Mouse (Mus musculus): ENCODE measurements around the gene Snu13.

Snu13 gene

GRCm38 (mm10) chr15:82047080-82047883 lies at the start of gene Snu13:
TSS of gene Snu13 (minus strand) at chr15:82047598.
- peak; percentile 89 to 90 for DNase-seq (ENCODE audit: low spot score in 2 of 2)

GRCm38 (mm10) chr15:82091061-82091460 lies 43.7 kb upstream of the Snu13 start:
- no peak for DNase-seq (ENCODE audit: low spot score in 2 of 2)

GRCm38 (mm10) chr15:82087266-82087665 lies 39.9 kb upstream of the Snu13 start:
- no peak for DNase-seq (ENCODE audit: low spot score in 2 of 2)

- DNase-seq (ENCODE audit: low spot score in 2 of 2): no peak
These were observed 38.7 kb upstream of the Snu13 start for GRCm38 (mm10) chr15:82086131-82086530.

GRCm38 (mm10) chr15:82085606-82086005 lies 38.2 kb upstream of the Snu13 start:
- no peak for DNase-seq (ENCODE audit: low spot score in 2 of 2)

- DNase-seq (ENCODE audit: low spot score in 2 of 2): peak; percentile 34 to 40
These were observed 33.8 kb upstream of the Snu13 start for GRCm38 (mm10) chr15:82081161-82081560.

GRCm38 (mm10) chr15:82079883-82080282 lies 32.5 kb upstream of the Snu13 start:
- no peak for DNase-seq (ENCODE audit: low spot score in 2 of 2)

GRCm38 (mm10) chr15:82073490-82073889 lies 26.1 kb upstream of the Snu13 start:
- DNase-seq (ENCODE audit: low spot score in 2 of 2): no peak

GRCm38 (mm10) chr15:82071816-82072469 lies 24.5 kb upstream of the Snu13 start:
- DNase-seq (ENCODE audit: low spot score in 2 of 2): no peak

GRCm38 (mm10) chr15:82069898-82070297 lies 22.5 kb upstream of the Snu13 start, which contains the start of gene Mei1:
TSS of gene Mei1 (plus strand) at chr15:82069996.
- no peak for DNase-seq (ENCODE audit: low spot score in 2 of 2)

GRCm38 (mm10) chr15:82065511-82065910 lies 18.1 kb upstream of the Snu13 start:
- DNase-seq (ENCODE audit: low spot score in 2 of 2): peak; percentile 43 to 55

GRCm38 (mm10) chr15:82063909-82064308 lies 16.5 kb upstream of the Snu13 start:
- DNase-seq (ENCODE audit: low spot score in 2 of 2): no peak

- DNase-seq (ENCODE audit: low spot score in 2 of 2): no peak
These were observed 11.4 kb upstream of the Snu13 start, which contains the start of gene 4930407I10Rik for GRCm38 (mm10) chr15:82058719-82059201. TSS of gene 4930407I10Rik (plus strand) at chr15:82059151.

GRCm38 (mm10) chr15:82052544-82052943 lies 5.1 kb upstream of the Snu13 start:
- no peak for DNase-seq (ENCODE audit: low spot score in 2 of 2)

GRCm38 (mm10) chr15:82046246-82046891 lies 1.0 kb downstream of the Snu13 start:
- DNase-seq (ENCODE audit: low spot score in 2 of 2): no peak

GRCm38 (mm10) chr15:82044166-82044784 lies 3.1 kb downstream of the Snu13 start:
- DNase-seq (ENCODE audit: low spot score in 2 of 2): no peak

- DNase-seq (ENCODE audit: low spot score in 2 of 2): peak in 1 of 2 experiments; percentile 35
These were observed 6.7 kb downstream of the Snu13 start for GRCm38 (mm10) chr15:82040650-82041049.

GRCm38 (mm10) chr15:82035904-82036689 lies 11.3 kb downstream of the Snu13 start:
- DNase-seq (ENCODE audit: low spot score in 2 of 2): peak in 1 of 2 experiments; percentile 38

- no peak for DNase-seq (ENCODE audit: low spot score in 2 of 2)
These were observed 13.6 kb downstream of the Snu13 start, which contains the start of gene Desi1 for GRCm38 (mm10) chr15:82033762-82034161. TSS of gene Desi1 (minus strand) at chr15:82033862.

GRCm38 (mm10) chr15:82032386-82032785 lies 15.0 kb downstream of the Snu13 start:
- DNase-seq (ENCODE audit: low spot score in 2 of 2): no peak

- peak; percentile 52 to 58 for DNase-seq (ENCODE audit: low spot score in 2 of 2)
These were observed 19.7 kb downstream of the Snu13 start for GRCm38 (mm10) chr15:82027726-82028125.
